In the genomic region with DNA sequence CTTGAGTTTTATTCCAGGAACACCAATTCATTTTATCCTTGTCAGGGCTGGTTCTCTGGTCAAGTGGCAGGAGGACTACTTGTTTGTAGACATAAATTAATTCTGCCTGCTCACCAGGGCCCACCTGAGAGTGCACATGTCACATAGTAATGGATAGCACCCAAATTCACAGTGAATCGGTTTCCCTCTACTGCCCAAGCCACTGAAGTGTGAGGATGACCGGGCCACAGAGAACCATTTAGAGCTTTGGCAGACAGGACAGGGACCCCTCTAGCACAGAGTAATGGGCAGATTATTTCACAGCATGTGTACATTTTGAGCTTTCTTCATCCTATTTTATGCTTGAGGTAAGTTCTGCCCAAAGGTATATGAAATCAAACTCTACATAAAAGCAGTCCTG, we compare ENCODE assay signal across 26 mouse cellular contexts.
DNase-seq lines count a peak whose midpoint lies in the region; ATAC-seq lines count a peak whose summit lies in the region.
"Had no signal": no experiment of that assay in that cellular context is flagged by ENCODE, and none has a peak within 500 bp of the region (broad histone marks: within the 10 kb centered on the region; RNA-seq: fewer than 3 reads in every experiment).

No protein-coding gene starts in this region.

- no peak overlapping the region for H3K27ac ChIP-seq in hindbrain, embryonic 16.5 days (ENCODE audit: low read depth, low read length)
- no peak overlapping the region for H3K27ac ChIP-seq in hindbrain, embryonic 10.5 days
- no peak overlapping the region for H3K27ac ChIP-seq in kidney, embryonic 15.5 days
- H3K27ac ChIP-seq: embryonic facial prominence, embryonic 10.5 days; embryonic facial prominence, embryonic 13.5 days; forebrain, embryonic 12.5 days; forebrain, embryonic 15.5 days; heart, embryonic 15.5 days; hindbrain, embryonic 15.5 days had no signal

- ATAC-seq in hindbrain, embryonic 16.5 days: peak; percentile 52; the same call in 1 of the 2 replicates
- peak; percentile 90 for ATAC-seq in kidney, embryonic 15.5 days (replicated peaks; ENCODE audit: low FRiP score)
- ATAC-seq: CD4-positive, CD25-positive, alpha-beta regulatory T cell, adult 4 months; forebrain, embryonic 15.5 days; inflammation-experienced regulatory T-cells, adult 6 months had no signal

- H3K9me3 ChIP-seq in hindbrain, embryonic 16.5 days (ENCODE audit: control insufficient read depth, low read length): no peaks in the 10 kb centered on the region
- H3K9me3 ChIP-seq in hindbrain, embryonic 10.5 days: no peaks in the 10 kb centered on the region
- H3K9me3 ChIP-seq in kidney, embryonic 15.5 days (replicated peaks): no peaks in the 10 kb centered on the region
- H3K9me3 ChIP-seq: embryonic facial prominence, embryonic 10.5 days; embryonic facial prominence, embryonic 13.5 days; forebrain, embryonic 12.5 days; forebrain, embryonic 15.5 days; heart, embryonic 12.5 days; heart, embryonic 15.5 days; hindbrain, embryonic 15.5 days had no signal

- no peaks in the 10 kb centered on the region for H3K27me3 ChIP-seq in hindbrain, embryonic 16.5 days (replicated peaks; ENCODE audit: control insufficient read depth, insufficient read depth, low read length)
- H3K27me3 ChIP-seq in hindbrain, embryonic 10.5 days (ENCODE audit: insufficient read depth, poor library complexity, severe bottlenecking): no peaks in the 10 kb centered on the region
- no peaks in the 10 kb centered on the region for H3K27me3 ChIP-seq in kidney, embryonic 15.5 days
- H3K27me3 ChIP-seq: embryonic facial prominence, embryonic 13.5 days; forebrain, embryonic 12.5 days; forebrain, embryonic 15.5 days; heart, embryonic 12.5 days; heart, embryonic 15.5 days; hindbrain, embryonic 15.5 days had no signal

- intact Hi-C loops in left cerebral cortex, postnatal 4 days (cut with DNase I): no loop called here

- no peak for DNase-seq in hindbrain, embryonic 10.5 days (ENCODE audit: low spot score)
- DNase-seq in kidney, postnatal 14 days: no peak
- DNase-seq in left cerebral cortex, postnatal 4 days: peak; percentile 2
- DNase-seq in left cerebral cortex, adult 11 months (ENCODE audit: low spot score): no peak
- DNase-seq: adrenal gland, adult 2 months; adrenal gland, postnatal 14 days; cerebellum, adult 11 months; cerebellum, adult 9-10 months; cerebellum, postnatal 36 days; embryo, embryonic 11 days; gastrocnemius, postnatal 25 days; heart, adult 18-20 months; heart, postnatal 10 days; heart, postnatal 36 days had no signal

- no peak overlapping the region for H3K4me2 ChIP-seq in hindbrain, embryonic 16.5 days (ENCODE audit: low read length)
- H3K4me2 ChIP-seq in kidney, embryonic 15.5 days: no peak overlapping the region
- H3K4me2 ChIP-seq: embryonic facial prominence, embryonic 13.5 days; forebrain, embryonic 12.5 days; forebrain, embryonic 15.5 days; heart, embryonic 12.5 days; heart, embryonic 15.5 days; hindbrain, embryonic 15.5 days had no signal

- H3K9ac ChIP-seq in hindbrain, embryonic 16.5 days (ENCODE audit: low read depth, low read length): no peak overlapping the region
- H3K9ac ChIP-seq in kidney, embryonic 15.5 days: no peak overlapping the region
- H3K9ac ChIP-seq: embryonic facial prominence, embryonic 13.5 days; forebrain, embryonic 12.5 days; forebrain, embryonic 15.5 days; heart, embryonic 12.5 days; heart, embryonic 15.5 days; hindbrain, embryonic 15.5 days had no signal

- H3K36me3 ChIP-seq in hindbrain, embryonic 16.5 days (ENCODE audit: control insufficient read depth, insufficient read depth, low read length): no peaks in the 10 kb centered on the region
- H3K36me3 ChIP-seq in hindbrain, embryonic 10.5 days: no peaks in the 10 kb centered on the region
- no peaks in the 10 kb centered on the region for H3K36me3 ChIP-seq in kidney, embryonic 15.5 days
- H3K36me3 ChIP-seq: embryonic facial prominence, embryonic 10.5 days; embryonic facial prominence, embryonic 13.5 days; forebrain, embryonic 12.5 days; forebrain, embryonic 15.5 days; heart, embryonic 12.5 days; heart, embryonic 15.5 days; hindbrain, embryonic 15.5 days had no signal

- H3K4me1 ChIP-seq in hindbrain, embryonic 16.5 days (ENCODE audit: control insufficient read depth, insufficient read depth, low read depth, low read length): no peaks in the 10 kb centered on the region
- no peaks in the 10 kb centered on the region for H3K4me1 ChIP-seq in hindbrain, embryonic 10.5 days (replicated peaks)
- peaks cover 4% of the 10 kb centered on the region; the same call in 1 of the 2 replicates for H3K4me1 ChIP-seq in kidney, embryonic 15.5 days
- H3K4me1 ChIP-seq: embryonic facial prominence, embryonic 10.5 days; forebrain, embryonic 12.5 days; forebrain, embryonic 15.5 days; heart, embryonic 12.5 days; heart, embryonic 15.5 days; hindbrain, embryonic 15.5 days had no signal

- 82% methylated on average over 2 of the region's 2 CpGs for WGBS in hindbrain, embryonic 16.5 days
- WGBS in hindbrain, embryonic 10.5 days: 91% methylated on average over 2 of the region's 2 CpGs
- WGBS in kidney, embryonic 15.5 days: 50% methylated on average over 2 of the region's 2 CpGs

- no peak overlapping the region for H3K4me3 ChIP-seq in hindbrain, embryonic 16.5 days (ENCODE audit: low read length)
- H3K4me3 ChIP-seq in hindbrain, embryonic 10.5 days: no peak overlapping the region
- H3K4me3 ChIP-seq in kidney, embryonic 15.5 days (replicated peaks): no peak overlapping the region
- H3K4me3 ChIP-seq: embryonic facial prominence, embryonic 10.5 days; embryonic facial prominence, embryonic 13.5 days; erythroblast, embryonic 14.5 days; forebrain, embryonic 12.5 days; forebrain, embryonic 15.5 days; heart, embryonic 12.5 days; heart, embryonic 15.5 days; hindbrain, embryonic 15.5 days had no signal
